Mouse (Mus musculus) heart, embryonic 16.5 days (tissue): ENCODE measurements at regions not wholly inside any gene's neighbourhood (a gene's known extent, or its start where the extent isn't known, plus 50 kb on each side); places are given as distances from the start of the nearest gene placed in this dataset.

Experiments used
- ATAC-seq: fragments of 200-750 bp; cut with Nextera tagmentation; replicated peaks from 2 replicates; pipeline ENCODE4 v1.8.0; 2017; ENCODE audit warnings: moderate number of reproducible peaks; ENCODE audit not compliant: insufficient read depth, low FRiP score; ENCODE audit errors: extremely low read depth
- H3K27ac ChIP-seq: fragments of 300-500 bp; sonication (generic); 2 replicates; pipeline ENCODE4 v1.5.1; 2014; ENCODE audit warnings: mild to moderate bottlenecking, low read length, control low read depth, moderate library complexity
- H3K27me3 ChIP-seq: fragments of 300-500 bp; sonication (generic); 2 replicates; pipeline ENCODE4 v1.6.1; 2014; ENCODE audit warnings: low read length, mixed read lengths; ENCODE audit not compliant: control insufficient read depth, insufficient read depth
- H3K36me3 ChIP-seq: fragments of 300-500 bp; sonication (generic); 2 replicates; pipeline ENCODE4 v1.6.1; 2014; ENCODE audit not compliant: control insufficient read depth, insufficient read depth
- H3K4me1 ChIP-seq: fragments of 300-500 bp; sonication (generic); 2 replicates; pipeline ENCODE4 v1.6.1; 2014; ENCODE audit warnings: low read length, mixed read lengths; ENCODE audit not compliant: control insufficient read depth, insufficient read depth
- H3K4me2 ChIP-seq: fragments of 300-500 bp; sonication (generic); 2 replicates; pipeline ENCODE4 v1.6.1; 2014; ENCODE audit warnings: low read depth, mild to moderate bottlenecking, control low read depth, low read length
- H3K4me3 ChIP-seq: fragments of 300-500 bp; sonication (generic); 2 replicates; pipeline ENCODE4 v1.5.1; 2014; ENCODE audit warnings: mild to moderate bottlenecking, control low read depth, low read length
- H3K9ac ChIP-seq: fragments of 300-500 bp; sonication (generic); 2 replicates; pipeline ENCODE4 v1.6.1; 2014; ENCODE audit warnings: low read length, control low read depth
- H3K9me3 ChIP-seq: fragments of 300-500 bp; sonication (generic); replicated peaks from 2 replicates; pipeline ENCODE4 v1.6.1; 2016; ENCODE audit warnings: low read length; ENCODE audit not compliant: control insufficient read depth
- WGBS: fragments of 180-500 bp; shearing (Covaris S2); extraction: QIAGEN DNeasy Blood & Tissue Kit; methylation state at CpG from one replicate; pipeline ENCODE4 v1.1.7; 2014; 5-methylcytosine and 5-hydroxymethylcytosine counted together

- no peak overlapping the region for H3K27ac ChIP-seq
- H3K9ac ChIP-seq = peak overlapping the region; percentile 15; the same call in 1 of the 2 replicates
- H3K4me1 ChIP-seq = peaks cover 9% of the 10 kb centered on the region; the same call in 1 of the 2 replicates
- H3K27me3 ChIP-seq = peaks cover 77% of the 10 kb centered on the region
- under 1% methylated on average over 51 of the region's 53 CpGs for WGBS
- ATAC-seq = no peak
- H3K4me3 ChIP-seq = peak overlapping the region; percentile 57
- no peaks in the 10 kb centered on the region for H3K9me3 ChIP-seq
- H3K4me2 ChIP-seq = peak overlapping the region; percentile 93
- no peaks in the 10 kb centered on the region for H3K36me3 ChIP-seq
Measured at GRCm38 (mm10) chr2:172728240-172728821, 178.9 kb downstream of the Tfap2c start.

- no peak overlapping the region for H3K4me2 ChIP-seq
- H3K27ac ChIP-seq = no peak overlapping the region
- H3K4me3 ChIP-seq = no peak overlapping the region
- H3K4me1 ChIP-seq = peaks cover 9% of the 10 kb centered on the region; the same call in 1 of the 2 replicates
- H3K36me3 ChIP-seq = no peaks in the 10 kb centered on the region
- peaks cover 84% of the 10 kb centered on the region for H3K27me3 ChIP-seq
- no peak overlapping the region for H3K9ac ChIP-seq
- ATAC-seq = no peak
- no peaks in the 10 kb centered on the region for H3K9me3 ChIP-seq
- WGBS = 79% methylated on average over 4 of the region's 4 CpGs
Measured at GRCm38 (mm10) chr2:172729151-172729550, 179.8 kb downstream of the Tfap2c start.

GRCm38 (mm10) chr2:172729741-172730140 lies 180.3 kb downstream of the Tfap2c start:
- H3K27me3 ChIP-seq = peaks cover 86% of the 10 kb centered on the region

GRCm38 (mm10) chr2:172731408-172731807 lies 182.0 kb downstream of the Tfap2c start:
- H3K4me2 ChIP-seq = peak overlapping the region; percentile 29; the same call in 1 of the 2 replicates
- no peaks in the 10 kb centered on the region for H3K36me3 ChIP-seq
- no peaks in the 10 kb centered on the region for H3K9me3 ChIP-seq
- WGBS = 2% methylated on average over 18 of the region's 18 CpGs
- H3K9ac ChIP-seq = no peak overlapping the region
- H3K27me3 ChIP-seq = peaks cover 87% of the 10 kb centered on the region
- H3K4me3 ChIP-seq = peak overlapping the region; percentile 23
- H3K27ac ChIP-seq = no peak overlapping the region
- no peak for ATAC-seq
- H3K4me1 ChIP-seq = peaks cover 9% of the 10 kb centered on the region; the same call in 1 of the 2 replicates

More at GRCm38 (mm10) chr2:172729741-172730140, 180.3 kb downstream of the Tfap2c start:
- Histone ChIP-seq H3K9me3 (no peaks in the 10 kb centered on the region), H3K4me3 (no peak overlapping the region), H3K4me2 (no peak overlapping the region), H3K9ac (no peak overlapping the region), H3K27ac (no peak overlapping the region), H3K4me1 (peaks cover 9% of the 10 kb centered on the region; the same call in 1 of the 2 replicates), H3K36me3 (no peaks in the 10 kb centered on the region)
- no peak for ATAC-seq
- 68% methylated on average over 9 of the region's 9 CpGs for WGBS

- H3K9me3 ChIP-seq = no peaks in the 10 kb centered on the region
- peaks cover 83% of the 10 kb centered on the region for H3K27me3 ChIP-seq
- no peak for ATAC-seq
- no peaks in the 10 kb centered on the region for H3K36me3 ChIP-seq
- H3K9ac ChIP-seq = no peak overlapping the region
- H3K4me1 ChIP-seq = peaks cover 6% of the 10 kb centered on the region; the same call in 1 of the 2 replicates
- no peak overlapping the region for H3K4me2 ChIP-seq
- WGBS = 10% methylated on average over 19 of the region's 19 CpGs
- H3K4me3 ChIP-seq = no peak overlapping the region
- H3K27ac ChIP-seq = no peak overlapping the region
Measured at GRCm38 (mm10) chr2:172732453-172733210, 183.2 kb downstream of the Tfap2c start.

- Histone ChIP-seq H3K9ac (no peak overlapping the region), H3K4me2 (no peak overlapping the region), H3K9me3 (no peaks in the 10 kb centered on the region), H3K27ac (no peak overlapping the region), H3K27me3 (peaks cover 83% of the 10 kb centered on the region), H3K4me1 (peaks cover 2% of the 10 kb centered on the region; the same call in 1 of the 2 replicates), H3K4me3 (no peak overlapping the region), H3K36me3 (no peaks in the 10 kb centered on the region)
- ATAC-seq = no peak
- WGBS = 10% methylated on average over 9 of the region's 9 CpGs
Measured at GRCm38 (mm10) chr2:172733403-172733995, 184.1 kb downstream of the Tfap2c start.

GRCm38 (mm10) chr2:172735621-172736020 lies 186.2 kb downstream of the Tfap2c start:
- Histone ChIP-seq H3K9ac (no peak overlapping the region), H3K27ac (no peak overlapping the region), H3K4me1 (no peaks in the 10 kb centered on the region), H3K36me3 (no peaks in the 10 kb centered on the region), H3K27me3 (peaks cover 75% of the 10 kb centered on the region), H3K9me3 (no peaks in the 10 kb centered on the region), H3K4me3 (no peak overlapping the region), H3K4me2 (no peak overlapping the region)
- no peak for ATAC-seq
- WGBS = 11% methylated on average over 6 of the region's 6 CpGs

- H3K4me1 ChIP-seq = no peaks in the 10 kb centered on the region
- ATAC-seq = no peak
- no peak overlapping the region for H3K27ac ChIP-seq
- no peaks in the 10 kb centered on the region for H3K36me3 ChIP-seq
- H3K9me3 ChIP-seq = no peaks in the 10 kb centered on the region
- no peak overlapping the region for H3K4me2 ChIP-seq
- WGBS = 15% methylated on average over 11 of the region's 11 CpGs
- no peak overlapping the region for H3K4me3 ChIP-seq
- no peak overlapping the region for H3K9ac ChIP-seq
- H3K27me3 ChIP-seq = peaks cover 48% of the 10 kb centered on the region
Measured at GRCm38 (mm10) chr2:172739041-172739491, 189.7 kb downstream of the Tfap2c start.

- no peaks in the 10 kb centered on the region for H3K4me1 ChIP-seq
- H3K4me3 ChIP-seq = no peak overlapping the region
- no peaks in the 10 kb centered on the region for H3K36me3 ChIP-seq
- no peak for ATAC-seq
- H3K9me3 ChIP-seq = no peaks in the 10 kb centered on the region
- no peak overlapping the region for H3K9ac ChIP-seq
- H3K27ac ChIP-seq = no peak overlapping the region
- H3K4me2 ChIP-seq = 0 out of 2 replicates have a peak overlapping the region, but pooled peaks have one; percentile 13
- peaks cover 48% of the 10 kb centered on the region for H3K27me3 ChIP-seq
- WGBS = 17% methylated on average over 19 of the region's 19 CpGs
Measured at GRCm38 (mm10) chr2:172739529-172739928, 190.1 kb downstream of the Tfap2c start.
